Comparison of ENCODE assay signal across 16 mouse cellular contexts in genomic region chr15:6309633-6310032, GRCm38 (mm10).
"Had no signal": no experiment of that assay in that cellular context is flagged by ENCODE, and none has a peak within 500 bp of the region (broad histone marks: within the 10 kb centered on the region; RNA-seq: fewer than 3 reads in every experiment).

No protein-coding gene starts in this region.

- H3K9ac ChIP-seq: neural tube, embryonic 13.5 days; neural tube, embryonic 15.5 days; stomach, embryonic 15.5 days had no signal

- DNase-seq: retina, postnatal 1 day; right cerebral cortex, adult 18-20 months; right cerebral cortex, postnatal 14 days; right cerebral cortex, postnatal 25 days; right cerebral cortex, postnatal 4 days; spleen, adult 18-20 months; thymus, adult 18-20 months; thymus, adult 2 months; thymus, postnatal 14 days; thymus, postnatal 25 days; thymus, postnatal 36 days; thymus, postnatal 4 days had no signal

- H3K27me3 ChIP-seq: neural tube, embryonic 13.5 days; neural tube, embryonic 15.5 days; stomach, embryonic 15.5 days had no signal

- H3K4me2 ChIP-seq: neural tube, embryonic 13.5 days; neural tube, embryonic 15.5 days; stomach, embryonic 15.5 days had no signal

- H3K36me3 ChIP-seq: neural tube, embryonic 13.5 days; neural tube, embryonic 15.5 days; stomach, embryonic 15.5 days had no signal

- H3K4me1 ChIP-seq: neural tube, embryonic 15.5 days; stomach, embryonic 15.5 days had no signal

- H3K9me3 ChIP-seq: neural tube, embryonic 13.5 days; neural tube, embryonic 15.5 days; stomach, embryonic 15.5 days had no signal

- H3K27ac ChIP-seq: neural tube, embryonic 13.5 days; neural tube, embryonic 15.5 days; stomach, embryonic 15.5 days; stomach, postnatal 0 days had no signal

- H3K4me3 ChIP-seq: neural tube, embryonic 13.5 days; neural tube, embryonic 15.5 days; stomach, embryonic 15.5 days had no signal
